Mouse (Mus musculus) embryo, embryonic 10.5 days (tissue): ENCODE measurements around the gene Vps39.

Experiments used
- DNase-seq: peaks from one replicate; pipeline ENCODE4 v3.0.0-alpha.2; 2015; ENCODE audit warnings: low spot score

The Vps39 gene

GRCm38 (mm10) chr2:120352682-120353646, at the start of gene Vps39:
TSS of gene Vps39 (minus strand) at chr2:120353137.
- DNase-seq: peak; percentile 94

GRCm38 (mm10) chr2:120397951-120398350, 45.0 kb upstream of the Vps39 start:
- DNase-seq: no peak

DNA sequence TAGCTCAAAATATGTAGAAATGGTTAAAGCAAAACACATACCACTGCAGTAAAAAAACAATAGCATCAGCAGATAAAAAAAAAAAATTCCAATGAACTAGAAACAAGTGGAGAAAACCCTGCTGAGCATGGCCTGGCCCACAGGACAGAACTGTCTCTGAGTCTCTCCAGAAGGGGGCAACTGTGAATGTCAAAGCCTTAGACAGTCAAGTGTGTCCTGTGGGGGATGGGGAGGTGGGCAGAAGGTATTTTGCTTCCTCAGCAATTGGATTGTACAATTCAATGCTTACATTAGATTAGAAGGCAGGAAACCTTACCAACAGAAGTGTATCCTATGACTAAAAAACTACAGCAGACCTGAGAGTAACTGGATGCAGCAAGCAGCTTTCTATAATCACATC, 39.5 kb upstream of the Vps39 start:
- no peak for DNase-seq

DNA sequence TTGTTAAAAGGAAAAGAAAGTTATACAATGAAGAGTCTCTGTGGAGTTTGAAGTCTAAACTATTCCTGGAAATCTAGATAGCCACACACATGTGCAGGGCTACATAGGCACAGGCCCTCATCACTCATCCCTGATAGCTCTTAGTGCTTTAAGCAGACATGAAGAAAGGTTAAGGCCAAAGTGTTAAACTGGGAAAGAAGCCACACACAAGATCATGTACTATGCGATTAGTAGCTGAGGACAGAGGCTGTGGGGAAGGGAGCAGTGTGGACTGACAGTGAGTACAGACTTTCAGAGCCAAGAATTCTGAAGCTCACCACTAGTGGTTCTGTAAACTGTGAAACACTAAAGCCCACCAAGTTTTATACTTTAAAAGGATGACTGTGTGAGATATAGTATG, 38.0 kb upstream of the Vps39 start:
- DNase-seq: no peak

DNA sequence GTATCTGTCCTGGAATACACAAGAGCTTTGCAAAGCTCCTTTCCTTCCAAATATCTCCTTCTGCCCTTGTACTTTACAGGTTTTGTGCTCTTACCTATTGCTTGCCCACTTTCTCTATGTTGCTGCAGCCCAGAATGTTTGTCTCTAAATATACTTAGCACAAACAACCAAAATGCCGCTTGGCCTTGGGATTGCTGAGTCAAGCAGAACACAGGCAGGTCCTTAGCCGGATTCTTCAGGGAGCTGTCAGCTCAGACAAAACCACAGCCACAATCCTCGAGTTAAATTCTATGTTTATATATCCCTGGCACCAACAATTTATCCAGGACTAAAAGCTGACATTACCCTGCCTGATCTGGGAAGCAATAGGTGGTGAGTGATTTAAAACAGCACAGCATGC, 36.4 kb upstream of the Vps39 start:
- DNase-seq: no peak

GRCm38 (mm10) chr2:120387291-120387690, 34.4 kb upstream of the Vps39 start:
- no peak for DNase-seq

DNA sequence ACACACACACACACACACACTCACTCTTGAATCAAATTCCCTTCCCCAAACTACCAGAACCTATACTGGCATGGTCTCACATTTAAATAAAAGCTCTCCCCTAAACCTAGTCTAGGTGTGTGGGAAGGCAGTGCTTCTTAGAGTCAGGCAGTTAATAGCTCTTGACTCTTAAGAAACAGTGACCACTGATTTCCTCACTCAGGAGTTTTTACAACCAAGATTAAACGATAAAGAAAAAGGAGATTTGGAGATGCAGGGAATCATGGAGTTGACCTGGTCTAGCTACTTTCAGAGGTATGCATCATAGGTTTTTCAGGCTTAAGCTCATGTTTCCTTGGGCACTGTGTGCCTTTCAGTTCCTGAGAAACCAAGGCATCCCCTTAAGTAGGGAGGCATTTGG, 33.3 kb upstream of the Vps39 start:
- DNase-seq: no peak

- DNase-seq: no peak
Observed at GRCm38 (mm10) chr2:120373858-120374257, 20.9 kb upstream of the Vps39 start.

- DNase-seq: no peak
Observed at GRCm38 (mm10) chr2:120367416-120368207, 14.7 kb upstream of the Vps39 start.

GRCm38 (mm10) chr2:120366501-120366900, 13.6 kb upstream of the Vps39 start:
- DNase-seq: no peak

DNA sequence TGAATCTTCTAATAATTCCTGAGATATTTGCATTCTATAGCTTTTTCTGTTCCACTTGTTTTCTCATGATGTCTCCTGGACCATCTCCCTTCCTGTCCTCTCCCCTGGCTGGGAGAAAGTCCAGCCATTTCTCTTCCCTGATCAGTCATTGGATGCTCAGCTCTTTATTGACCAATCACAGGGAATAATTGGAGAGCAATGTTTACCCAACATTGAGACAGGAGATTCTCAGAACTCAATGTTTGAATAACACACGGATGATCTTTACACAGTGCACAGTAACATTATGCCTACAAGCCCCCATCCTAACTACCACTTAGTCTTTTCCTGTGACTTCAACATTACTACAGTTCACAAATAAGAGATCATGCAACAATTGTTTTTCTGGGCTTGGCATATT, 7.5 kb upstream of the Vps39 start:
- DNase-seq: no peak

DNA sequence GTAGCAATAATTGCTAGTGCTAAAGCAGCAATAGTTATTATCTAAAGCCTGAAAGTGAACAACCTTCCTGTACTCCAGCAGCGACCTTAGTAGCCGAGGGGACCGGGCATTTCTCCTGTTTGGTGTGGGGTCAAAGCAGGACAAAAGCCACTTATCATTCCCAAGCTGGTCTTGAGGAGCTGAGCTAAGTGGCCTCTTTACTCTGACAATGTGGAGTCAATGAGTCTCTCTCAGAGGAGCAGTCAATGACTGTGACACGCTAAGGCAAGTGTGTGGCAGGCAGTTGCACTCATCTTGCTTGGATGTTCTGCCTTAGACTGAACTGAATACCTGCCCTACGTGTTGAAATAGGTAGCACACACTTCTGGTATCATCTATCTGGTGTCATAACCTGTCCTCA, 1.6 kb downstream of the Vps39 start:
- DNase-seq: no peak

DNA sequence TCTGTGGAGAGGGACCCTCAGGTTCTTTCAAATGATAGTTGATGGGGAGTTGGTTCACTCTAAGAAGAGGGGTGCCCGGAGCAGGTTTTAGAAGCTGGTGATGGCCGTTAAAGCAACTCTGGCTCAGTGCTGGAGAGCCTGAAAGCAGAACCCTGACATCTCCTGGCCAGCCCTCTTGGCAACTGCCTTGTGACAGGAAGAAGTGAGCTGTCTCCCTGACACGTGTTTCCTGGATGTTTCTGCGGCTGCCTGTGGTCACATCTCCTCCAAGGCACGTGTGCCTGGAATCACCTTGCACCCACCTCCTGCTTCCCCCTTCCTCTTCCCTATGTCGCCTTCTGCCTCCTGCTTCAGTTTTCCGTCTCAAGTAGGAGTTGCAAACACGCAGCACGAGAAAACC, 4.8 kb downstream of the Vps39 start:
- DNase-seq: no peak

DNA sequence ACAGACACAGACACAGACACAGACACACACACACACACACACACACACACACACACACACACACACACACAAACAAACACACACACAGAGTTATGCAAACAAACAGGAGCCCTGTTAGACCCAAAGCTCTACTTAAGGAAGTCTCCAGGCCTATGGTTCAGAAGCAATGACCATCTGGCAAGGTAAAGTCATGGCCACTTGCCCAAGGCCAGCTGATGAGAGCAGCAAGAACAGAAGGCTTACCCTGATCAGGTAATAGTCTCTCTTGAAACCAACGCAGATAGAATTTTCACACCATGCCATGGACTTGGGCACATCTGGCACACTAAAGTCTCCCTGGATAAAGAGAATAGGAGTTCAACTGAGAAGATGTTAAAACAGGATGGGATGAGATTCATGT, 11.2 kb downstream of the Vps39 start:
- DNase-seq: no peak

DNA sequence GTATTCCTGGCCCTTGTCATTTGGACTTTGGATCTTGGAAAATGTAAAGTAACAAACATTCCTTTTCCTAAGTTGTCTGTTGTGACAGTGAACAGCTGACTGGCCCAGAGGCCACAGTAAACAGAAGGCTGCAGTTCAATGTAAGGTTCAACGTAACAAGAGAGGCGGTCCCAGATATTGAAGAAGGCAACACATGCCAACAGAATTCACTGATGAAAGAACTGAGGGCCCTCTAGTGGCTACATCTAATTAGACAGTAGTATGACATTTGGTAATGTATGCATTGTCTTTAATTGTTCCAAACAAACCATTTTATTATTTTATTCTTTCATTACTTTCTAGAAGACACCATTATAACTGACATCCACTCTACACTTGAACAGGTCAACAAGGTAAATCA, 15.1 kb downstream of the Vps39 start:
- peak; percentile 4 for DNase-seq

GRCm38 (mm10) chr2:120331575-120331974, 21.4 kb downstream of the Vps39 start:
- no peak for DNase-seq

DNA sequence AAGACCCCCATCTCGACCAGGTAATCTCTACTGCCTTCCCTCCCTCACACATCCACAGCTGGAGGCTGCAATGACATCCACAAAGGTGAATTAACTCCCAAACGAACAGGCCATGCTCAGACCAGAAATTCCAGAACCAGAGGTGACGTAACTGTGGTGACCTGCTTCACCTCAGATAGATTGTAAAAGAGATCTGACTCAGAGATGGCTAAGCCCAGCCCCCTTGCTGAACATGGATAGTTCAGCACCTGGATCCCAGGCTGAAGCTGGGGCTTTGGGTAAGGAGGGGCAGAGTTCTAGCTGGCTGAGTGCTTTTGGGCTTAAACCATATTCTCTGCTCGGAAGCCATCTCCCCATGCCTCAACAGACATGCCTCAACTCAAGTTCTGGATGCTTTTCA, 37.9 kb downstream of the Vps39 start:
- DNase-seq: no peak

GRCm38 (mm10) chr2:120314487-120314886, 38.5 kb downstream of the Vps39 start:
- DNase-seq: no peak

DNA sequence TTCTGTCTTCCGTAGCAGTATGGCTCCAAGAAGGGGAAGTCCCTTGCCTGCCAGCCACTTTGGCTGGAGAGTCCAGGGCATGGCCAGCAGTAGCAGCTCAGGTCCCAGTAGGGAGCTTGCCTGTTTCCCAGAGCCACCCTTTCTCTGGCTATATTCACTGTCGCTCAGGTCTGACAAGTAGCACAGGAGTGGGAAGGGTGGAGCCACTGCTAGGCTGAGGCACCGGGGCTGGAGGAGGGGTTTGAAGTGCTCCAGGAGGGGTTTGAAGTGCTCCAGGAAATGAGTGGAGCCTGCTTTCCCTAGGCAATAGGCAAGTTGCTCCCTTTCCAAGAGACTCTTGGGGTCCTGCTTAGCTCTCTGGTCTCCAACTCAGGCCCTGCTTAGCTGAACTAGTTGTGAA, 39.0 kb downstream of the Vps39 start, which contains the start of gene Pla2g4f:
Gene Pla2g4f (minus strand): TSS at position 190 of the 400 bp plus-strand sequence.
- DNase-seq: no peak

GRCm38 (mm10) chr2:120312276-120312825, 40.6 kb downstream of the Vps39 start:
- DNase-seq: no peak

GRCm38 (mm10) chr2:120304113-120304512, 48.8 kb downstream of the Vps39 start:
- no peak for DNase-seq

- no peak for DNase-seq
Observed at GRCm38 (mm10) chr2:120301076-120301475, 51.9 kb downstream of the Vps39 start.

- DNase-seq: no peak
Observed at GRCm38 (mm10) chr2:120299866-120300265, 53.1 kb downstream of the Vps39 start.
